Mouse (Mus musculus) brain, embryonic 14.5 days (tissue): Measurements from ENCODE around the gene Zfr2. TPM values are rescaled to one million over a fixed set of nuclear protein-coding genes. Genes with fewer than 3 reads are reported as not detected.

Experiments used
- DNase-seq: peaks from one replicate; pipeline ENCODE4 v3.0.0-alpha.2; 2011; ENCODE audit warnings: low read depth
- CTCF ChIP-seq: fragments of 200-500 bp; IDR thresholded peaks from 2 replicates; pipeline ENCODE4 v1.5.1; 2012; ENCODE audit warnings: inconsistent platforms, mild to moderate bottlenecking, moderate library complexity, borderline replicate concordance; ENCODE audit not compliant: insufficient read depth, insufficient read length; ENCODE audit errors: extremely low read depth
- POLR2A ChIP-seq: fragments of 200-500 bp; IDR thresholded peaks from 2 replicates; pipeline ENCODE4 v1.6.1; 2012; ENCODE audit warnings: mild to moderate bottlenecking, inconsistent platforms, borderline replicate concordance; ENCODE audit not compliant: poor library complexity, insufficient read depth, insufficient read length, severe bottlenecking; ENCODE audit errors: extremely low read depth
- polyA plus RNA-seq: library from polyadenylated mRNA; depleted of rRNA; stranded (reverse); fragments of >200 nt; gene quantifications from 2 replicates; pipeline ENCODE4 v1.2.3, GENCODE M21; 2012

Zfr2 gene
- polyA plus RNA-seq, 1 experiment: 59.8 TPM

GRCm38 (mm10) chr10:81234206-81234605, 1.3 kb downstream of the Zfr2 start:
- DNase-seq: no peak
- TF ChIP-seq POLR2A (no peak), CTCF (no peak)

- TF ChIP-seq CTCF (no peak), POLR2A (no peak)
These were observed 3.7 kb downstream of the Zfr2 start for GRCm38 (mm10) chr10:81236471-81237268.

GRCm38 (mm10) chr10:81238618-81239017, 5.7 kb downstream of the Zfr2 start:
- DNase-seq: no peak
- TF ChIP-seq CTCF: no peak
- TF ChIP-seq POLR2A: no peak

More at GRCm38 (mm10) chr10:81236471-81237268, 3.7 kb downstream of the Zfr2 start:
- no peak for DNase-seq

- TF ChIP-seq POLR2A (no peak), CTCF (peak; percentile 75)
- DNase-seq: peak; percentile 67
These were observed 7.9 kb downstream of the Zfr2 start for GRCm38 (mm10) chr10:81240876-81241275.

DNA sequence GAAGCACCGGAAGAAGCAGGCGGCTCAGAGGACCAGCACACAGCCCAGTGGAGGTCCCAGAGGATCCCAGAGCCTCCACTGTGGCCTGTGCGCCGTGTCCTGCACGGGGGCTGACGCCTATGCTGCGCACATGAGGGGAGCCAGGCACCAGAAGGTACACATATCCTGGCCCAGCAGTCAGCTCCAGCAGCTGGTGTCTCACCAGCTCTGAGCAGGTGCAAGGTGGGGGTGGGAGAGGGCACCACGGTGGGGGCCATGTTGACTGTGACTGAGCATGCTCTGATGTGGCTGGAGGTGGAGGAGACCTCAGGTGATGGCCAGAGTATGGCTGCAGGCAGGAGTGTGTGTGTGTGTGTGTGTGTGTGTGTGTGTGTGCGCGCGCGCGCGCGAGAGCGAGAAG, 9.1 kb downstream of the Zfr2 start:
- TF ChIP-seq CTCF (no peak), POLR2A (no peak)
- no peak for DNase-seq

DNA sequence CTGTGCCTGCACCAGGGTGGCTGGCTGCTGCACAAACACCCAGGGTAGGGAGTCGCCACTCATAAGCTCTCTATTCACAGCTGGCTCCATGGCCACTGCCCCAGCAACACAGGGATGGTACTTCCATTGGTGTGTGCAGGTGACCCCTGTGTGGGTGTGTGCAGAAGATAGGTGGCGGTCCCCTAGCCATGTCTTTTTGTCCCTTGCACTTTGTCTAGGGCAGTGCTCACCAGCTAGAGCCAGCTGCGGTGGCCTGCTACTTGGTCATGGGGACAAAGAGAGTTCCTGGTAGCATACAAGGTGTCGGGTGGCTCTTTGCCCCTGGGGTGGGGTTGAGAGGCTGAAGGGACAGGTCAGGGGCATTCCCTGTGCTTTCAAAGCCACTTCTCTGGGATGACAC, 11.2 kb downstream of the Zfr2 start:
- DNase-seq: no peak
- TF ChIP-seq CTCF (no peak), POLR2A (no peak)

DNA sequence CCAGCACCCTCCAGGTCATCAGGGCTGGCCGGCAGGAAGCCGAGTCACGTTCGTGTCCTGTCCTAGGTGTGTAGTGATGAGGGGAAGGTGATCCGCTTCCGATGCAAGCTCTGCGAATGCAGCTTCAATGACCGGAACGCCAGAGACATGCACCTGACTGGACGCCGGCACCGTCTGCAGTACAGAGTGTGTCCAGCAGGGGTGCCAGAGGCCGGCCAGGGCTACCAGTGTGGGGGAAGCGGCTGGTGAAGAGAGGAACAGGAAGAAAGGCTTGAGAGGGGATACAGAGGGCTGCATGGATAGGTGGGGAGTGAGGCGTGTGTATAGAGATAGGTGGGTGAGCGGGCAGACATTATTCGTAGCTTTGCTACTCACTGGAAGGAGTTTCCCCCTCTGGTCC, 11.6 kb downstream of the Zfr2 start:
- no peak for TF ChIP-seq POLR2A
- peak; percentile 91 for TF ChIP-seq CTCF

GRCm38 (mm10) chr10:81245166-81245565, 12.2 kb downstream of the Zfr2 start:
- no peak for TF ChIP-seq CTCF
- no peak for TF ChIP-seq POLR2A
- DNase-seq: no peak

More for the DNA sequence above, 11.6 kb downstream of the Zfr2 start:
- peak; percentile 66 for DNase-seq

DNA sequence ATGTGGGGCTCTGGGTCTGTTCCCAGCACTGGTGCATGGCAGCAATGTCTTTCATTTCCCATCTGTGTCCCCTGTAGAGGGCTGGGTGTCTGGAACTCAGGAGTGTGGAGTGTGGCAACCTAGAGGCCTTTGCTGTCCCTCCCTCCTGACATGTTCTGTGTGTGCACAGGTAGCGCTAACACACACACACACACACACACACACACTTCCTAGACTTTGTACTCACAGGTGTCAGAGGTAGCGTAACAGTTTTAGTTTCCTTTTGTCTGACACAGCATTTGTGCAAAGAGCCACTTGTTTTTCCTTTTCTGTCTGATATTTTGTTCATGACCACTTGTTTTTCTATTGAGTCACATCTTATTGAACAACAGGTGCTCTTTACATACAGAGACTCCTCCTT, 14.8 kb downstream of the Zfr2 start:
- TF ChIP-seq POLR2A (no peak), CTCF (no peak)
- no peak for DNase-seq

- DNase-seq: no peak
- TF ChIP-seq POLR2A (no peak), CTCF (no peak)
These were observed 16.5 kb downstream of the Zfr2 start for GRCm38 (mm10) chr10:81249442-81249841.

DNA sequence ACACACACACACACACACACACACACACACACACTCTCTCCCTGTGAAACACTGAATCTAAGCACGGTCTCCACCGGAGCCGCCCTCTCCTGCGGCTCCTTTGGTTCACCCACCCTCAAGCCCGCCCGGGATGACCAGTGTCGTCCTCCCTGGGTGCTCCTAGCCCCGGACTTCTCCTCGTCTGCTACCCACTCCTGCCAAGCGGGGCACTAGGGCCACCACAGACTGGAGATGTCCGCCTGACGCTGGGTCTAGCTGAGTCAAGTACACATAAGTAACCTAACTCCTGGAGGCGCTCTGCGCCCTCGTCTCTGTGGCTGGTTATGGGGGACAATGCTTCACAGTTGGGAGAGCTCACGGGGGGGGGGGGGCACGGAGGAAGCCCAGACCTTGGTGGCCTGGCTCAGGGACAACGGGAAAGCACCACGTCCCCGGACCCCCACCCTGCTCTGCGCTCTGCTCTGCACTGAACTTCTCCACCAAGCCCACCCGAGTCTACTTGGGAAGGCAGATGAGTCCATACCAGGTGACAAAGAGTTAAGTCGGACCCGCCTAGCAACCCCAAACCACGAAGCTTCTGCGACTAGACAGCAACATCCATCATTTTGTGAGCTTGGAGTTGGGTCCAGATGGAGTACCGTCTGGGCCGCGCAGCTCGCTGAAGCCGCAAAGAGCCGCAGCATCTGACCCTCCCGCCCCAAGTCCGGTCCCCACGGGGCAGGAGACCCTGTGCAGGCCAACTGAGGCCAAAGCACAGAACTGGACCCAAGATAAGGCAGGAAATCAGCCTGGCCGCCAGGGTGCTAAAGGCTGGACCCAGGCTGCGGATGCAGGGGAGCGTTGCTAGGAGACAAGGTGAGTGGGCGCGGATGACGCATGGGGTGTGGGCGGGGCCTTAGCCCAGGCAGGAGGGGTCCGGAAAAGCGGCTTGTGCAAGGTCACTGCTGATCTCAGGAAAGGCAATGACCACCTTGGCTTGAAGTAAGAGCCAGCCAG, 19.8 kb downstream of the Zfr2 start, which contains the start of gene Matk:
TSS of gene Matk (plus strand) at position 512 of the 996 bp plus-strand sequence.
- TF ChIP-seq CTCF: peak; percentile 39; the same call in 1 of the 2 replicates
- TF ChIP-seq POLR2A: no peak

More for the DNA sequence above, 19.8 kb downstream of the Zfr2 start, which contains the start of gene Matk:
- peak; percentile 82 for DNase-seq
